Mouse (Mus musculus): Measurements from ENCODE around the gene Ivl.

Ivl gene

DNA sequence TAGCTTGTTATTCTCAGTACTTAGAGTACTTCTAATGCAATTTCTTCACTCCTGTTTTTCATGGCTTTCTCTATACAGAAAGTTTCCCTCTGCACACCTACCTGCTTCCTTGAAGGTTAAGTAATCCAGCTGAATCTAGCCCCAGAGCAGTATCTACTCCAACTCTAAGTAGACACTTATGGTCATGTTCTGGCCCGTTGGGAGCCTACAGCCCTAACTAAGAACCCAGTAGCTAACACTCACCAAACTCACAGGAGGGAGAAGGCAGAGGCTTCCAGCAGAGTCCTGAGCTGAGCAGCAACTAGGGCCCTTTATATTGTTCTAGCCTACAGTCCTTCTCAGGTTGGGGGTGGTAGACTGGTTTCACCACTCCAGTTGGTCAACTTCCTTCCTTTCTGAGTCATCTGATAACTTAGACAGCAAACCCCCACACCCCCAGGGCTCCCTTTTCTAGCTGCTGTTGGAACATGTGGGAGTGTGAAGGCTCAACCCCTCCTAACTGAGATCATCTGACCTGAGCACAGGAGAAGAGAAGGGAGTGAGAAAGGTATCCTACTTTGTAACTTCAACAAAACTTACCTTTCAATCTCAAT is at the start of gene Ivl:
Gene Ivl, minus strand, starts transcription at position 287 of the 593 bp plus-strand sequence.
- DNase-seq, result no peak

DNA sequence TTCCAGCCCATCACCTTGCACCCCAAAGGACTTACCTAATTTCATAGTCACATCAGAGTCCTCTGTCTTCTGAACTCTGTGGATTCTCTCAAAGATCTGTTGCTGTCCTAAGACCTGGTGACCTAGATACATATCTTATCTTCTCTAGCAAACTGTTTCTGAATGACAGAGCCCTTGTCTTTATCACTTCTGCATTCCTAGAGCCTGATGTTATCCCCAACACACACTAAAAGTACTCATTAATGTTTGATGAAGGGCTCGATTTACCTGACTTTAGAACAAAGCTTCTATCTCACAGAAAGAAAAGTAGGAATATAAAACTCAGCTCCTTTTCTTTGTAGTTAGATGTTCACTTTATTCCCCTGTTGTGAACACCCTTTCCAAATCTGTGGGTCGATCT is 48.0 kb upstream of the Ivl start, which contains the start of gene Lce6a:
Gene Lce6a, minus strand, starts transcription at position 101 of the 400 bp plus-strand sequence.
- DNase-seq, result no peak

DNA sequence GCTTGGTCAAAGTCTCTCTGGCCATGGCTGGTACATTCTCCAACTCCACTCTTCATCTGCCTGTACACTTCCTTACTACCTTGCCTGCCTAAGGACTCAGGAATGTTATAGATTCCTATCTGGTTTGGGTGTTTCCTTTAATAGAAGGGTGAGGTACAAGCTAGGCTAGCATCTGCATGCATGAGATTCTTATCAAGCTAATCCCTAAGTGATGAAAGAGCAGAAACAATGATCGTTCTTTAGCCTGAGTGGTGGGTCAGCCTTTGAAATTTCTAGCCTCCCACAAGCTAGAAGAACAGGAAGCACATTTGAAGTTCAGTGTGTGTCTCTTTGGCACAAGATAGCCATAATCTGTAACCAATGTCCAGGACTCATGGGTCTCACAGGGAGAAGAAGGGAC is 36.3 kb upstream of the Ivl start:
- DNase-seq, result no peak

DNA sequence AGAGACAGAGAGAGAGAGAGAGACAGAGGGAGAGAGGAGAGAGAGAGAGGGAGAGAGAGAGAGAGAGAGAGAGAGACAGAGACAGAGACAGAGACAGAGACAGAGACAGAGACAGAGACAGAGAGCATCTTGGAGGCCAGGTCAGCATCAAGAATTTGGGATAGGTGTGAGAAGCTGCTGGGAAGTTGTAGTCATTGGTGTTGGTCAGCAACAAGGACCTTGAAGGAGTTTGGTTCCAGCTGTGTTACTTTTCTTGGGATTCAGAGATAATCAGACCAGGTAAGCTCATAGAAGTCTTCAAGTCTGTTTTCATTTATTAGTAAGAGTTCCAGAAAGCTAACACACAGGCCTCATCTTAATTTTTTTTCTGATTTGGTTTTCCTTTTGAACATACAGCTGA is 33.9 kb upstream of the Ivl start, which contains the start of gene 2210017I01Rik:
Gene 2210017I01Rik, minus strand, starts transcription at position 101 of the 400 bp plus-strand sequence.
- DNase-seq, result no peak

DNA sequence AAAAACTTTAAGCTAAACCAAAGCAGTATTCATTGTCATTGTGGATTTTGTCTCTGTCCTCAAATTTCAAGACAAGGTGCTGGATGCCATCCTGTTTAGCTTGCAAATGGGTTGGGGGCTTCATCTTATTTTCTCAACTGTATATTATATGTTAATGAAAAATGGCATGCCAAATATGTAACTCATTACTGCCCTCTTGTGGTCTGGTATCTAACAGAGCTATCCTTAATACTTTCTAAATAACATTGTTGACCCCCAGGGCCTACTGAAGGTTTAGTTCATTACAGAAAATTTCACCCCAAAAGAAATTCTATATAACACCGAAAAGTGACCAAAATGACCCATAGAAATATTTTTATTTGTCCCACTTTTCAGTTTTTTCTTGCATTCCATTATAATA is 28.6 kb upstream of the Ivl start:
- no peak for DNase-seq

DNA sequence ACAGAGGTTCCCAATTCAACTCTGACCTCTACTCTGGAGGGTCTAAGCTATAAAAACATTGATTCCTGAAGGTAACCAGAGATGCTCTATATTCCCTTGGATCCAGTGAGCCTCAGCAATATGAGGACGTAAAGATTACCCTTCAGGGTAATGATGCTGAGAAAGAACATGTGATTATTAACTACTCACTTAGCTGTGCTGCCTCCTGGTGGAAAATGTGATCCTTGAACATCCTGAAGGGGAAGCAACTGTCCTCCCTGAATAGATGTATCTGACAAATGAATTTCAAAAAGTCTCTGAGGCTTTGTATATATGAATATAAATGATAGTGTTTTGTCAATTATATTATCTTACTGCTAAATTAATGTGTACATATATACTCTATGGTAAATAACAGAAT is 26.9 kb upstream of the Ivl start:
- DNase-seq, result no peak

DNA sequence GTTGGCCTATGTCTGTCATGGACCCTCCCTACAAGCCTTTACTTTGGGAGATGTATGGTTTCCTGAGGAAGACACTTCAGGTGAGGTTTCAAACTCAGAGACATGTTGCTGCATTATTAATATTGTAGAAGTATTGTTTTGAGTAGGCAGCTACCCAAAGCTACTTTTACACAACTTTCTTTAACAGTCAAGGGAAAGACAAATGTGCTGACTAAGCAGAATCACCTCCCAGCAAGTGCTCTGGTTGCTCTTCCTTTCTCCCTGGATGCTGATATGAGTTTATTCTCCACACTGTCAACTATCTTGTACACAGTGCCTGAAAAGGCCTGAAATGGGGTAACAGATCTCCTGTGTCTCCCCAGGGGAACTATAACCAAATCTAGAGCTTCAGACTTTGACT is 26.4 kb upstream of the Ivl start:
- no peak for DNase-seq

DNA sequence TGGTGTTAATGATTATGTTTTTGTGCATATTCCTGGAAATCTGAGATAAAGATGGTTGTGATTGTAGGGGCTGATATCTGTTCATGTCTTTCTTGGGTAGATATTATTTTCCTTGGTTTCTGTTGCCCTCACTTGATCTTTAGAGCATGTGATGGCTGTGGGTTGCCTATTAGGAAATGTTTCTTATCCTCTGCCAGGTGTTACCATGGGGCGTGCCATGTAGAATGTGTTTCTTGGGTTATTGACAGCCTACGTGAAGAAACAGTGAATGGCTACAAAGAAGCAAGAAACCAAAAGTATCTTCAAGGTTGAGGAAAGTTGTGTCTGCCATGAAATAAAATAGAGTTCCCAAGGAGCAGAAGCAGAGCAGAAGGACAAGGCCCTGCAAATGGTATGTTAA is 24.9 kb upstream of the Ivl start:
- no peak for DNase-seq

DNA sequence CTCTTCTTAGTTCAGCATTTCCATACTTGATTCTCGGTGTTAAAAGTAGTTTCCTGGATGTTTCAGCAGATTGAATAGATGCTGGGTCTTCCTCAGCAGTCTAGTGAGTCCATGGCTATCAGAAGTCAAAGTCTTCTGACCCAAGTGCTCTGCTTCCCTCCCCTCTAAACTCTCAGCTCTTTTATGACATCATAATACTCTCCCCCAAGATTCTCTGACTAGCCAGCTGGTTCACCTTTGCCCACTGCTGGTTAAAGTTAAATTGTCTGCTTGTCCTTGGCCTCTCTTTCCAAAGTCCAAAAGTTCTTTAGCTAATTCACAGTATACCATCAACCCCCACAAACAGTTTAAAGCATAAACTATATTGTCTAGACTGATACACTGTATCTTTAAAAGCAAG is 15.3 kb upstream of the Ivl start, which contains the start of gene Smcp:
Gene Smcp, minus strand, starts transcription at position 140 of the 400 bp plus-strand sequence.
- no peak for DNase-seq

DNA sequence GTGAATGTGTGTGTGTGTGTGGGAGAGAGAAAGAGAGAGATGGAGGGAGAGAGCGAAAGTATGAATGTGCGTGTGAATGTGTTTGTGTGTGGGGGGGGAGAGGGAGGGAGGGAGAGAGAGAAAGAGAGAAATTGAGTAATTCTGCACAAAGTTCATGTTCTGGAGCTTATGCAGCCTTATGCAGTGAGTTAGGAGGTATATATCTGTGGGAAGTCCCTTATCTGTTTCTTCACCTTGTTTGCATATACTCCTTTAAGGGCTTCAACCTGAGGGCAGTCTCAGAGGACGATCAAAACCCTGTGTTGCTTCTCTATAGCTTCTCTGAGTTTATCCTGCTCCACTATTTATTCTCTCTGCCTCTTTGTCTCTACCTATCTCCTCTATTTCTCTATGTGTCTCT is 13.7 kb upstream of the Ivl start:
- no peak for DNase-seq

DNA sequence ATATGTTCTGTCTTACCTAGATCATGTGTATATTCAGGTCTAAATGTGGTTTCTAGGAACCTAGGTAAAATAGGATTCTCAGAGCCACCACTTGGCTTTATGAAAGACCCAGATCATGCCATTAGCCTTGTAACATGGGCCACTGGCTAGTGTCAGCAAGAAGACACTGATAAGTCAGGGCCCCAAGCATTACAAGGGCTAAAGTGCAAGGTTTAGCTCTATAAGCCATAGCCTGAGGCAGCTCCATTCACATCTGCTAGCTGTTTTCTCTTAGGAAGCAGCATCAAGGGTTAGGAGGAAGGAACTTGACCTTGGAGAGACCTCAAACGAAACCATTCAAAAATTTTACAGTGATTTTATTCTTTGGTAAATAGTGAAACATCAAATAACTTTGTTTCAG is 11.5 kb upstream of the Ivl start:
- DNase-seq, result no peak

DNA sequence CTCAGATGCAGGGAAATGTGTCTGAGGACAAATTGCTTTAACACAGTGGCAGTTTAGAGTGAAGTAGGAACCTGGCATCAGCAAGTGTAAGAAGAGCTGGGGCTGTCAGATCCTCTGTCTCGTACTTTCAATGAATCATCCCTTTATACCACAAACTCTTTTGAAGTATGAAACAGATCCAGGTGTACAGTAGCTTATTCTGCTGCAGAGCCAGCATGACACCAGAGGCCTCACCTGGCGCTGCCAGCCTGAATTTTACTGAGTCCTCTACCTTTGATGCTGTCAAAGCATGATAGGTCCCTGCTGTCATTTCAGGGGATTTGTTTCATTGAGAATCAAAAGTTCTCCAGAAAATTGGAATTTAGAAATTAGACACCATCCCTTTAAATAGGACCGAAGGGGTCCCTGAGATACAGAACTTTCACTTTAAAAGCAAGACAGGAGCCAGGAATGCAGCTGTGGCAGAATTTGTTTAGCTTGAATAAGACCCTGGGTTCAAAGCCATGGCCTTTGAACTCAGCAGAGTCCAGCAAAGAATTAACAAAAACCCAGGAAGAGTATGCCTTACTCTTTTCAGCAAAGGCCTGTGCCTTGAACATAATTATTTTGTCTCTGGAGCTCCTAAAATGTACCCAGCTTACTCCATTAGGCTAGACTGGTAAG is 9.8 kb upstream of the Ivl start:
- no peak for DNase-seq

DNA sequence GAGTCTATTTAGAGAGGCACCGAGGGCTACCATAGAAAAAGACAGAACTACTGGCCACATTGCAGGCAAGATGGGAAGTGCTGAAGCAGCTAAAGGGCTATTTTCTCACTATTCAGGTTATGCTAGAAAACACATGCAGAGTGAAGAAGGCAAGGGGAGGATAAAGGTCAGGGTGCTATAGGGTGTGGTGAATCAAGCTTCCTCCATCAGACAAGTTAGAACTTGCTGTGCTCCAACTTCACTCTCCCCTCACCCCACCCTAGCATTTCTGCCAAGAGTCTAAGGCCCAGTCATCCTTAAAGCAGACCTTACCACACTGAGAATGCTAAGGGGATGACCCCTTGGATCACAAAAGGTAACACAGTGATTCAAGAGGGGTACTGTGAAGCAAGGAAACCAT is 6.0 kb upstream of the Ivl start:
- DNase-seq, result no peak

DNA sequence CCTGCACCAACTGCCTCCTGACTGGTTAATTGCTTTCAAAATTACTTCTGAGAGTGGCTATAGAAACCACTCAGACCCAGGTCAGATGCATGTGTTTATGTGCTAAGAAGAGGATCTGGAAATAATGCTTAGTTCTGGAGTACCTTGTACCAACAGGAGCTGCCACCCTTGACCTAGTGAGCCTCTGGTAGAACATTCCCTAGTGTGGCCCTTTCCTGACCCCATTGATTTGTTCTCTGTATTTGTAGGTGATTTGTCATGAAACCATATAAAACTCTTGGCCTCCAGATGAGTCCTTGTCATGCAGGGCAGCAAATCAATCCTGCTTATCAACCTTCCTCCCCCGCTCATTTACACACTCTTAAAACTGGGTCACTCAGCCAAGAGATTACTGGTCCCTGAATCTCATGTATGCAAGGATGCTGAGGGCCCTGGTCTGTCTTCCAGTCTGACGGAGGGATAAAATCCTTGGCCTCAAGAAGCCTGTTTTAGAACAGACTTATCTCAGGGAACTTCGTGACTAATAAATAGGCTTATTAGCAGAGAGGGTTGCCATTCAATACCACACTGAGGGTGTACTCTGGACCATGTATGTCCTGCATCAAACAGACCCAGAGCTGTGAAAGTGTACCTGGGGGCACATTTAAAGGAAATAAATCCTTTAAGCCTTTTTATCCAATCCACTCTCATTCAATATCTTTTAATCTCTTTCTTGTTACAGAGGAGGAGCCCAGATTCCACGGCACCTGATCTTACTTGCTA is 5.3 kb upstream of the Ivl start:
- no peak for DNase-seq

DNA sequence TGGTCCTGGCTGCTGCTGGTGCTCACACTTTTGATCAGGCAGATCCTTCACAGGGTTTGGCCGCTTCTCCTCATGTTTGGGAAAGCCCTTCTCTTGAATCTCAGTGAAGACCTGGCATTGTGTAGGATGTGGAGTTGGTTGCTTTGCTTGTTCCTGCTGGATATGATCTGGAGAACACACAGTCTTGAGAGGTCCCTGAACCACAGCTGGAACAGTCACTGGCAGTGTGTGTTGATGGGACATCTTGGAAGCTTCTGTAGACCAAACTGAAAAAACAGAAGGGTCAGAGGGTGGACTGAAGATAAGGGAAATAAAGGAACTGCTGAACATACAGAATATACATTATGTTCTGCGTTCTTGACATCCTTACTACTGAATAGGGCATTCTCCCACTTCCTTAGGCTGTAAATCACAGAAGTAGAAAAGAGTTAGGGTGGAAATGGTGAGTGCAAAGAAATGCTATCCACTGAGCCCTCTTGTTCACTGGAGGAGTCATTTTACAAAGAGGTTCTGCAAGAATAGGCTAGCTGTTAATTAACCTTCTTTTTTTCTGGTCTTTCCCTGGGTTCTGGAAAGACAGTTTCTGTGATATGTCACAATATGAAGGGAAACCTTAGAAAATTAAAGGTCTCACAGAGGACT is 900 bp downstream of the Ivl start:
- DNase-seq, result no peak

DNA sequence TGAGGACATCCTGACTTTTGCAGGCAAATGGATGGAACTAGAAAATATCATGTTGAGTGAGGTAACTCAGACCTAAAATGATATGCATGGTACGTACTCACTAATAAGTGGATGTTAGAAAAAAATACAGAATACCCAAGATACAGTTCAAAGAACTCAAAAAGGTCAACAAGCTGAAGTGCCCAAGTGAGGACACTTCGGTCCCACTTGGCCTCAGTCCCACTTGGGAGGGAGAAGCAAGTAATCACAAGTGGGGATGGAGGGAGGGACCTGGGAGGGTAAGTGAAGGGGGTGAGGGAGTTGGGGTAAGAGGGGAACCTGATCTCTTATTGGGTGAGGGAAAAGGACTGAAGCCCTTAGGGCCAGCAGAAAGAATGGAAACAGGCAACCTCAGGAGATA is 4.8 kb downstream of the Ivl start:
- DNase-seq, result no peak

DNA sequence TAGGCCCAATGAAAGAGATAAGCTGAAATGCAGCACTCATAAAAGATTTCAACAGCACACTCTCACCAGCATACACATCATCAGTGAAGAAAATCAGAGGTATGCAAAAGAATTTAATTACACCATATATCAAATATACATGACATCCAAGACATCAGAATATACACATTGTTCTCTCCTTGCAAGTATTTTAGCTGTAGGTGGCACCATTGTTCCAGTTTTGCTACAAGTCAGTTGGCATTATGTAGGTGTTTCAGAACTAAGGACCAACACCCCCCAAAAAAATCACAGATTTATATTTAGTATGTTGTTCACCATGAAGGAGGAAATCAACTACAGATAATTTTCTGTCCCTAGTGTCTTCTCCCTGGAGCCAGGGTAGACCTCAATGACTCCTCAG is 8.1 kb downstream of the Ivl start:
- no peak for DNase-seq

DNA sequence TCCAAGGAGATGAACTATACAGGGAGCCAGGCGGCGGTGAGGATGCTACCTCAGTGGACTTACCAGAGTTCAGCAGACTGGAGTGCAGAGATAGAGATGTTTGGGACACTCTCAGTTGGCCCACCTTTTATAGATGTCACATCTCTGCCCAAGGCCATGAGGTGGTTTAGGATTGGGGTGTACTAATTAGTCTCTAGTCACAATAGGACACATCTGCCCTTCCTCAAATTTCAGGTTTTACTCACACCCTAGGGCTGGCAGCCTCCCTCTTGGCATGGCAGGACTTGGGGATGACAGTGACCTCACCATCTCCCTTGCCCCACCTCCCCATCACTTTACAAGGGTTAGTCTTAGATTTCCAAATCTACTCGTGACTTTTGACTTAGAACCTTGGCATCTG is 39.1 kb downstream of the Ivl start, which contains the start of gene 2310046K23Rik:
Gene 2310046K23Rik, minus strand, starts transcription at position 101 of the 400 bp plus-strand sequence.
- DNase-seq, result no peak

All from heart, adult 11 months (tissue).